Mouse (Mus musculus): ENCODE measurements around the gene Olfr1359. TPM values are rescaled to one million over a fixed set of nuclear protein-coding genes. Genes with fewer than 3 reads are reported as not detected.

Olfr1359 gene
- polyA plus RNA-seq (2015; fragmentation: Nextera tagmentation; extraction: Ambion mirVana), result not detected in 2 replicates

DNA sequence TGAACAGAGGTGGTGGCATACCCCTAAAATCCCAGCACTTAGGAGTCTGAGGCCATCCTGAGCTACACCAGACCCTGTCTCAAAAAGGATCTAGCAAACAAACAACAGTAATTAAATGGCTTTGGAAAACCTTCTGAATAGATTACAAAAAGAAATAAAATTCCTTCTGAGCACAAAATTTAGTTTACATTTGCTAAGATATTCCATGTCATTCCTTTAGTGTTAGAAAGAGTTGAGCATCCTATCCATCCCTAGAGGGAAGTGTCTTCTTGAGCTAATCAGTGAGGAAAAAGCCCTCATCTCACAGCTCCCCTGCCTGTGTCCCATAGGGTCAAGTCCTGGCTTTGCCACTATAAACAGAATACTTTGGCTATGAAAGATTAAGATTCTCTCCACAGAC lies at the start of gene Olfr1359:
Olfr1359 (plus strand) TSS at position 301 of the 400 bp plus-strand sequence.
- H3K27ac ChIP-seq (ENCODE audit: low read length), result no peak within 1 kb of the TSS
- no peak for ATAC-seq (ENCODE audit: low read depth)
- H3K9ac ChIP-seq (ENCODE audit: low read length), result no peak within 1 kb of the TSS
- no peaks in the 10 kb centered on the region for H3K36me3 ChIP-seq (ENCODE audit: control insufficient read depth, insufficient read depth, low read length)
- H3K9me3 ChIP-seq (ENCODE audit: control insufficient read depth, low read length), result no peaks in the 10 kb centered on the region
- H3K4me2 ChIP-seq (ENCODE audit: low read depth, low read length), result no peak within 1 kb of the TSS
- no peaks in the 10 kb centered on the region for H3K27me3 ChIP-seq (ENCODE audit: control insufficient read depth, insufficient read depth, low read depth, low read length)
- H3K4me1 ChIP-seq (replicated peaks; ENCODE audit: control insufficient read depth, insufficient read depth, low read length), result no peaks in the 10 kb centered on the region
- no peak within 1 kb of the TSS for H3K4me3 ChIP-seq (ENCODE audit: low read length)

DNA sequence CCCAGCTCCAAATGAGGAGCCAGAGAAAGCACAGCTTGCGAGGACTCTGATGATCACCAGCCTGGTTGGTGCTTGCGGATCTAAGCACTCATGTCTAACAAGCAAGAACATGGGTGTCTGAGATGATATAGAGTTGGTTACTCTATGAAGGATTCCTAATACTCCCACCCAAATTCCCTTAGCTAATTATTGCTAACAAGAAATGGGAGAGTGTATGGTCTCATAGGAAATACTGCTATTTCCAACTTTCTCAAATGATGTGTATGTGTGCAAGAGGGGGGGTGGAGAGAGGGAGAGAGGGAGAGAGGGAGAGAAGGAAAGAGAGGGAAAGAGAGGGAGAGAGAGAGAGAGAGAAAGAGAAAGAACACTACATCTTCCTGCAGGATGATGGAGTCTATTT lies 34.6 kb upstream of the Olfr1359 start, which contains the start of gene Olfr1361:
Olfr1361 (minus strand) TSS at position 101 of the 400 bp plus-strand sequence.
- no peak within 1 kb of the TSS for H3K9ac ChIP-seq (ENCODE audit: low read length)
- 65% methylated on average over 2 of the region's 2 CpGs for WGBS
- no peak within 1 kb of the TSS for H3K4me2 ChIP-seq (ENCODE audit: low read depth, low read length)
- ATAC-seq (ENCODE audit: low read depth), result no peak
- no peaks in the 10 kb centered on the region for H3K36me3 ChIP-seq (ENCODE audit: control insufficient read depth, insufficient read depth, low read length)
- H3K4me3 ChIP-seq (ENCODE audit: low read length), result no peak within 1 kb of the TSS
- no peaks in the 10 kb centered on the region for H3K4me1 ChIP-seq (replicated peaks; ENCODE audit: control insufficient read depth, insufficient read depth, low read length)
- H3K27ac ChIP-seq (ENCODE audit: low read length), result no peak within 1 kb of the TSS
- no peaks in the 10 kb centered on the region for H3K27me3 ChIP-seq (ENCODE audit: control insufficient read depth, insufficient read depth, low read depth, low read length)
- H3K9me3 ChIP-seq (ENCODE audit: control insufficient read depth, low read length), result no peaks in the 10 kb centered on the region

DNA sequence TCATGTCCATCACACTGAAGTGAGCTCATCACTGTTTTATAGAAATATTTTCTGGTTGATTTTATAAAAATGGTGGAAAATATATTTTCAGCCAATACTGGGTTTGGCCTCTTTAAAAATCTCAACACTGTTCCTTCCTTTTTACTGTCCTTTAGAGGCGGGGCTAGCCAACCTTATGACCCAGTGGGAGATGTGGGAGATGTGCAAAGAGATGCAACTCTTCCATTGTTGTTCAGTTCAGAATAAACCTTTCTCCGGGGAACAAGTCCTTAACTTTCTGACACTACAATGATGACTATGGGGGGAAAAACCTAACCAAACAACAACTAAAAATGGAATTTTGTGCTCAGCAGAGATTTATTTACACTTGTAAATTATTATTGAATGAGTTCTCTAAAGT lies 20.6 kb upstream of the Olfr1359 start, which contains the start of gene Olfr1360:
Olfr1360 (minus strand) TSS at position 101 of the 400 bp plus-strand sequence.
- 88% methylated on average over 2 of the region's 2 CpGs for WGBS
- Histone ChIP-seq H3K4me1 (replicated peaks; ENCODE audit: control insufficient read depth, insufficient read depth, low read length) (no peaks in the 10 kb centered on the region), H3K4me2 (ENCODE audit: low read depth, low read length) (no peak within 1 kb of the TSS), H3K27me3 (ENCODE audit: control insufficient read depth, insufficient read depth, low read depth, low read length) (no peaks in the 10 kb centered on the region), H3K9ac (ENCODE audit: low read length) (no peak within 1 kb of the TSS), H3K4me3 (ENCODE audit: low read length) (no peak within 1 kb of the TSS), H3K9me3 (ENCODE audit: control insufficient read depth, low read length) (no peaks in the 10 kb centered on the region), H3K27ac (ENCODE audit: low read length) (no peak within 1 kb of the TSS), H3K36me3 (ENCODE audit: control insufficient read depth, insufficient read depth, low read length) (no peaks in the 10 kb centered on the region)
- no peak for ATAC-seq (ENCODE audit: low read depth)

DNA sequence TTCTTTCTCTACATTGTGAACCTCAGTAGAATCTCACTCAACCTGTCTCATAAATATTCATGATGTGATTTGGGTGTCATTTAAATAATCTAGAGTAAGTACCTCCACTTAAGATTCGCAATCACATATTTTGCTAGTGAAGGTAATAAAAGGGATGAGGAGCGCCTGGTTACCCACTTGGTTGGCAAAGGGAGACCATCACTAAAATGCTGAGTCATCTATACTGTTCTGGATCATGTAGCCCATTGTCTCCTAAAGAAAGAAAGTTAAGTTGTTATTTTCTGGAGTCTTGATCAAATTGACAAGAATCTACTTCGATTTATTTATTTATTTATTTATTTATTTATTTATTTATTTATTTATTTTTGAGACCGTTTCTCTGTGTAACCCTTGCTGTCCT lies 8.8 kb downstream of the Olfr1359 start:
- Histone ChIP-seq H3K9me3 (ENCODE audit: control insufficient read depth, low read length) (no peaks in the 10 kb centered on the region), H3K9ac (ENCODE audit: low read length) (no peak overlapping the region), H3K4me3 (ENCODE audit: low read length) (no peak overlapping the region), H3K4me2 (ENCODE audit: low read depth, low read length) (no peak overlapping the region), H3K27ac (ENCODE audit: low read length) (no peak overlapping the region), H3K36me3 (ENCODE audit: control insufficient read depth, insufficient read depth, low read length) (no peaks in the 10 kb centered on the region), H3K4me1 (replicated peaks; ENCODE audit: control insufficient read depth, insufficient read depth, low read length) (peaks cover 2% of the 10 kb centered on the region; the same call in 1 of the 2 replicates), H3K27me3 (ENCODE audit: control insufficient read depth, insufficient read depth, low read depth, low read length) (no peaks in the 10 kb centered on the region)
- WGBS, result 66% methylated on average over 4 of the region's 4 CpGs
- no peak for ATAC-seq (ENCODE audit: low read depth)

DNA sequence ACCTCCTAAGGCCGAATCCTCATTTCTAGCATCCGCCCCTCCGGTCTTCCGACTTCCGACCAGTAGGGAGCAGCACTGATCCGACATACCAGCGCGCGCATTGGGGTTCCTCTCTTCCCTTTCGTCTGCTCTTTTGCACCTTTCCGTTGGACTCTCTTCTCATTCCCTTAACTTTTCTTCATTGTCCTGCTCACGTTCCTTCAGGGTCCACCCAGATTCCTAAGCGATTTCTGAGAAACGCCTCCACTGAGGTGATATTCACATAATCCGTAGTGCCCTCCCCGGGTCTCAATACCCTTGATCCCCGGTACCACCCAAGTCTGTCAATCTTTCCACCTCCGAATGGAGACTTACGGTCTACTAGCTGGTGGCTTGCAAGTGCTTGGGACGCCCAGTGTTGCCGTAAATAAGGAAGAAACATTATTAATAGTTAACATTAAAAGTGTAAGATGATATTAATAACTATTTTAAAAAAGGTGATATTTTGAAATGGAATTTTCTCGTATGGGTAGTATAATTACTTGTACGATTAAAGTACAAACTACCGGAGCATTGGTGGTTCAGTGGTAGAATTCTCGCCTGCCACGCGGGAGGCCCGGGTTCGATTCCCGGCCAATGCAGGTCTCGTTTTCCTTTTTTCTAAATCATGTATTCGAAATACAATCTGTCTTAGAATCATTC lies 12.3 kb downstream of the Olfr1359 start:
- H3K9me3 ChIP-seq (ENCODE audit: control insufficient read depth, low read length), result no peaks in the 10 kb centered on the region
- H3K4me1 ChIP-seq (replicated peaks; ENCODE audit: control insufficient read depth, insufficient read depth, low read length), result peaks cover 7% of the 10 kb centered on the region
- H3K4me2 ChIP-seq (ENCODE audit: low read depth, low read length), result peak overlapping the region; percentile 48
- H3K27me3 ChIP-seq (ENCODE audit: control insufficient read depth, insufficient read depth, low read depth, low read length), result no peaks in the 10 kb centered on the region
- ATAC-seq (ENCODE audit: low read depth), result peak; percentile 82
- WGBS, result under 1% methylated on average over 32 of the region's 32 CpGs
- H3K9ac ChIP-seq (ENCODE audit: low read length), result peak overlapping the region; percentile 76
- H3K36me3 ChIP-seq (ENCODE audit: control insufficient read depth, insufficient read depth, low read length), result no peaks in the 10 kb centered on the region
- H3K27ac ChIP-seq (ENCODE audit: low read length), result peak overlapping the region; percentile 91
- peak overlapping the region; percentile 78 for H3K4me3 ChIP-seq (ENCODE audit: low read length)

DNA sequence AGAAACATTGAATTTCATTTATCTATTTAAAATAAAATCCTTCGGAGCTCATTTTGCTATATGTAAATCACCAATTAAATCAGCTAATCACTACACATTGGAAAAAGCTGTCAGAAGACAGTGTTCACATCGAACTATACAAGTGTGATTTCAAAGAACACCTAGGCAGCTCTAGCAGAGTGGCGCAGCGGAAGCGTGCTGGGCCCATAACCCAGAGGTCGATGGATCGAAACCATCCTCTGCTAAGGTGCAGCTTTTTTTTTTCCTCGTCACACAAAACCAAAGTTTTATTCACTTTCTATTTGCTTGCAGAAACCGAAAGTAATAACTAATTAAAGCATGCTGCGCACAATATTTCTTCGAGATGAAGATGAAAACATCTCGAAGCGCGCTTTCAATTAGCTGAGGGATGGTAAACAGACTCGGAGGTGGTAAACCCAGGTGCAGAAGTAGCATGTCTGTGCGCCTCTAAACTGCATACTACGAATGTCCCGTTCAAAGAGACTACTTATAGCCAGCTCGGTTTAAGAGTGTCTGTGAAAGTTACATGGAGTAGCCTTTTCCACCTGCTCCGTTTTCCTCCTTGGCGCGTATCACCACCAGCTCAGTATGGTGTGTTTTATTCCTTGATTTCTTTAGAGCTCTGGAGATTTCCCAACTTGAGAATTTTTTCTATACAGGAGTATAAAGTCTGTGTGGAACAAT lies 13.1 kb downstream of the Olfr1359 start:
- peak overlapping the region; percentile 60 for H3K4me3 ChIP-seq (ENCODE audit: low read length)
- peaks cover 11% of the 10 kb centered on the region for H3K4me1 ChIP-seq (replicated peaks; ENCODE audit: control insufficient read depth, insufficient read depth, low read length)
- 1% methylated on average over 22 of the region's 22 CpGs for WGBS
- peak overlapping the region; percentile 78 for H3K4me2 ChIP-seq (ENCODE audit: low read depth, low read length)
- no peaks in the 10 kb centered on the region for H3K9me3 ChIP-seq (ENCODE audit: control insufficient read depth, low read length)
- no peaks in the 10 kb centered on the region for H3K36me3 ChIP-seq (ENCODE audit: control insufficient read depth, insufficient read depth, low read length)
- H3K27ac ChIP-seq (ENCODE audit: low read length), result 0 out of 2 replicates have a peak overlapping the region, but pooled peaks have one; percentile 37
- no peaks in the 10 kb centered on the region for H3K27me3 ChIP-seq (ENCODE audit: control insufficient read depth, insufficient read depth, low read depth, low read length)
- ATAC-seq (ENCODE audit: low read depth), result peak; percentile 78
- H3K9ac ChIP-seq (ENCODE audit: low read length), result peak overlapping the region; percentile 51

DNA sequence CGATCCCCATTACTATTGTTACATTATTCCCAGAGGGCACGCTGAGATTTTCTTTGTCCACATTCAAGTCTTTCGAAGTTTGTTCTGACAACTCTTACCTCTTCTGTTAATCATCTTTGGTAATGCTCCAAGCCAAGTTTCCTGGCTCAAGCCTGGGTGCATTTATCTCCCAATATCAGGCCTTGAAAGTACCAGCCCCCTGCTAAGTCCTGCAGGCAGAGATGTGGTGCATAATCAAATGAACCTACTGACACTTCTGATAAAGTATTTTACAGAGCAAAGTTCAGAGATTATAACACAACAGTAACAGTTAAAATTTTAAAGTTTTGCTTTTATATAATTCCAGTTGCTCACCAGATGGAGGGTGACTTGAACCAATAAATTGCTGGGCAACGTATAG lies 13.8 kb downstream of the Olfr1359 start:
- H3K9ac ChIP-seq (ENCODE audit: low read length), result peak overlapping the region; percentile 51
- WGBS, result 25% methylated on average over 4 of the region's 4 CpGs
- no peaks in the 10 kb centered on the region for H3K36me3 ChIP-seq (ENCODE audit: control insufficient read depth, insufficient read depth, low read length)
- H3K9me3 ChIP-seq (ENCODE audit: control insufficient read depth, low read length), result no peaks in the 10 kb centered on the region
- peak overlapping the region; percentile 60 for H3K4me3 ChIP-seq (ENCODE audit: low read length)
- H3K27me3 ChIP-seq (ENCODE audit: control insufficient read depth, insufficient read depth, low read depth, low read length), result no peaks in the 10 kb centered on the region
- H3K27ac ChIP-seq (ENCODE audit: low read length), result no peak overlapping the region
- peaks cover 11% of the 10 kb centered on the region for H3K4me1 ChIP-seq (replicated peaks; ENCODE audit: control insufficient read depth, insufficient read depth, low read length)
- H3K4me2 ChIP-seq (ENCODE audit: low read depth, low read length), result peak overlapping the region; percentile 78
- ATAC-seq (ENCODE audit: low read depth), result no peak

DNA sequence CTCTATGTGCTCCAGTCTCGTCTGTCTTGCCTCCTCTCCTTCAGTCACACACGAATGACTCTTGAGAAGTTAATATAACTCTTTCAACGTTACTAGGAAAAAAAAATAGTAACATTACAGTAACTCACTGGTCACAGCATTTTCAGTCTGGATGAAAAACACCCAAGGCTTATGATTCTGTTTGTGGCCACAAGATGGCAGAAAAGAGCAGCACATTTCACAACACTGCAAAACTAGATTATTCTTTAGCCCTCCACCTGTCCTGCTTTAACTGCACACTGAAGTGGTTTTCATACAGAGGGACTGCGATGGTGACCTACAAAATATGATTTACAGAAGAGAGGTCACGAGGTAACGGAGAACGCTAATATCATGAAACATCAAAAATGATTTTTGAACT lies 16.8 kb downstream of the Olfr1359 start:
- Histone ChIP-seq H3K36me3 (ENCODE audit: control insufficient read depth, insufficient read depth, low read length) (no peaks in the 10 kb centered on the region), H3K27ac (ENCODE audit: low read length) (peak overlapping the region; percentile 93)
- WGBS, result 0% methylated on average over 7 of the region's 7 CpGs

DNA sequence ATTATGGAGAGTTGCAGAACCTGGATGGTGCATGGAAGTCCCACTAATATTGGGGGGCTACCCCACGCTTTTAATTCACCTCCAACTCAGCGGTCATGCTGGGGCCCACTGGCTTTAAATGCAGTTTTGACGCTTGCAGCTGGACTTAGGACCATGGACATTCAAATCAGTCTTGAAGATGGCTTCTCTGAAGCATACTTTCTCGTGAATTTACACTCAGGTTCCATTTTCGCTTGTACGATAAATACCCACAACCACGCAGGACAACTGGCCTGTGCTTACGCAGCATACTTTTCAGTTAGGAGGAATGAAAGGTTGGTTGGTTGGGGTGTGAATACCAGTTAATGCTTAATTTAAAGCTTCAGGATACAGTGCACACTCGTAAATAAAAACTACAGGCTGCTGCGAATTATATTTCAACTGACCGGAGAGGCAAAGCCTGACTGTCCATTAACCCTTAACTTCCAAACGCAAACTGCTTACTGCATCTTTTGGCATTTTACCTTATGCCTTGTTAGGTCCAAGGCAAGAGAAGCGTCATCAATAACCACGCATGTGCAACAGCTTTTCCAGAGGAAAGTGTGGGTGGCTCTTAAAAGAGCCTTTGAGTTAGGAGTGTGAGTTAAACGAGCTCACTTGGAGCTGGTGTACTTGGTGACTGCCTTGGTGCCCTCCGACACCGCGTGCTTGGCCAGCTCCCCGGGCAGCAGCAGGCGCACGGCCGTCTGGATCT lies 17.4 kb downstream of the Olfr1359 start:
- H3K9ac ChIP-seq (ENCODE audit: low read length), result peak overlapping the region; percentile 72
- H3K27ac ChIP-seq (ENCODE audit: low read length), result peak overlapping the region; percentile 93

More for the DNA sequence above, 16.8 kb downstream of the Olfr1359 start:
- H3K27me3 ChIP-seq (ENCODE audit: control insufficient read depth, insufficient read depth, low read depth, low read length), result no peaks in the 10 kb centered on the region
- H3K9ac ChIP-seq (ENCODE audit: low read length), result peak overlapping the region; percentile 72
- H3K9me3 ChIP-seq (ENCODE audit: control insufficient read depth, low read length), result no peaks in the 10 kb centered on the region
- H3K4me3 ChIP-seq (ENCODE audit: low read length), result peak overlapping the region; percentile 51
- peaks cover 21% of the 10 kb centered on the region for H3K4me1 ChIP-seq (replicated peaks; ENCODE audit: control insufficient read depth, insufficient read depth, low read length)
- no peak for ATAC-seq (ENCODE audit: low read depth)
- H3K4me2 ChIP-seq (ENCODE audit: low read depth, low read length), result peak overlapping the region; percentile 59

More for the DNA sequence above, 17.4 kb downstream of the Olfr1359 start:
- H3K4me2 ChIP-seq (ENCODE audit: low read depth, low read length), result peak overlapping the region; percentile 59
- ATAC-seq (ENCODE audit: low read depth), result no peak
- under 1% methylated on average over 21 of the region's 22 CpGs for WGBS
- H3K36me3 ChIP-seq (ENCODE audit: control insufficient read depth, insufficient read depth, low read length), result no peaks in the 10 kb centered on the region
- peaks cover 23% of the 10 kb centered on the region for H3K4me1 ChIP-seq (replicated peaks; ENCODE audit: control insufficient read depth, insufficient read depth, low read length)
- no peaks in the 10 kb centered on the region for H3K9me3 ChIP-seq (ENCODE audit: control insufficient read depth, low read length)
- no peaks in the 10 kb centered on the region for H3K27me3 ChIP-seq (ENCODE audit: control insufficient read depth, insufficient read depth, low read depth, low read length)
- H3K4me3 ChIP-seq (ENCODE audit: low read length), result peak overlapping the region; percentile 51

Measured in lung, embryonic 16.5 days (tissue).